Mouse (Mus musculus) urinary bladder, postnatal 10 days (tissue): ENCODE data around the gene Wtap.
"Not testable (repeated sequence)": the region's sequence is repeated elsewhere in the genome, so short reads cannot be mapped to it uniquely, and the experiment has no call there.

Experiments
- DNase-seq: peaks from one replicate; pipeline ENCODE4 v3.0.0; 2022; ENCODE audit warnings: low spot score

Wtap gene

DNA sequence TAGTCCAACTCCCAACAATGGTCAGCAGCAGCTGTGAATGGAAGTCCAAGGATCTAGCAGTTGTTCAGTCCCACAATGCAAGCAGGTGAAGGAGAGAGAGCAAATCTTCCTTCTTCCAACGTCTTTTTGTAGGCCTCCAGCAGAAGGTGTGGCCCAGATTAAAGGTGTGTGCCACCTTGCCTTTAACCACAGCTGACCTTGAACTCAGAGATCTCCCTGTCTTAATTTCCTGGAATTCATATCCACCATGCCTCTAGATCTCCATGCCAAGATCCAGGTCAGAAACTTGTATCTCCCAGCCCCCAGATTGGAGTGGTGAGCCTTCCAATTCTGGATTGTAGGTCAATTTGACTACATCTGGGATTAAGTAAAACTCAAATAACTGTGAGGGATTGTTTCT, at the start of gene Wtap:
Gene Wtap (minus strand): TSS at position 101 of the 400 bp plus-strand sequence.
- DNase-seq: no peak

DNA sequence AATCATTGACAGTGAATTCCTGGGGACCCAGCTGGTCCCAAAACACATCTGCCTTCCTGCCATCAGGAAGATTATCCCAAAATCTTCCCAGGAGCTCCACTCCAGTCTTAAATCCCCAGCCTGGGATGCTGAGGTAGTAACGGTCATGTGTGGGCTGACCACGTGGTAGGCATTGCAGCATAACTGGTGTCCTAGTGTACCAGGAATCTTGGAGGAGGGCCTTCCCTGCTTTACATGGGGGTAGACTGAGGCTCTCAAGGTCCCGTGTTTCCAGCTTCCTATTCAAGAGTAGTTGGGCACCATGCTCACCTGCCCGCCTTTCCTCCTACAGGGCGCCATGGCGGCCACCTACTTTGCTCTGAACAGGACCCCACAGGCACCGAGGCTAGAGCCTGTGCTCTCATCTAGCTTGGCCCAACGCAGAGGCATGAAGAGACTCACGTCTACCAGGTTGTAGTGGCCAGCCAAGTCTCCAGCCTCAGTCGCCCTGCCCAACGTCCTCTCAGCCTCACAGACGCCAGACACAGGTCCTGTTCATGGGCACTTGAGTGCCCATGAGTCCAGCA, 42.7 kb upstream of the Wtap start:
- DNase-seq: not testable (repeated sequence)

DNA sequence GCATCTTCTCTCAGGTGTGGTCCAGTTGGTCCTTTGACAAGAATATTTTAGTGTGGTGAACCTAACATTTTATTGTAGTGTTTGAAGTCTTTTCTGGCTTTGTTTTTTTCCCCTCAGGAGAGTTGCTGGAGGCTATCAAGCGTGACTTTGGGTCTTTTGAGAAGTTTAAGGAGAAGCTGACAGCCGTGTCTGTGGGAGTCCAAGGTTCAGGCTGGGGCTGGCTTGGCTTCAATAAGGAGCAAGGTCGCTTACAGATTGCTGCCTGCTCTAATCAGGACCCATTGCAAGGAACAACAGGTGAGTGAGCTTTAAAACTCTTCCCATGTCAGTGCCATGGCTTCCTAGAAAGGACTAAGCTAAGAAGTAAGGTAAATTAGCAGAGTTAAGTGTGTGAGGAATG, 19.3 kb upstream of the Wtap start:
- no peak for DNase-seq

DNA sequence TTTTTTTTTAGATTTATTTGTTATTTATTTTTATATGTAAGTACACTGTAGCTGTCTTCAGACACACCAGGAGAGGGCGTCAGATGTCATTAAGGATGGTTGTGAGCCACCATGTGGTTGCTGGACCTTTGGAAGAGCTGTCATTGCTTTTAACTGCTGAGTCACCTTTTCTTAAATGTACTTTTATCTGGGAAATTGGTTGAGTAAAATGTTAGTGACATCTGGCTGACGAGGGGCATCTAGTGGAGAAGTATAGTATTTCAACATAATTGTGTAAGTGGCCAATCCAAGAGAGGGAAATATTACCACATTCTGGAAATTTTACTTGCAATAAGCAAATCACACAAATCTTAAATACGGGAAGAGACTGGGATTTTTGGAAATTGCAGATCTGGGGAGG, 15.9 kb upstream of the Wtap start:
- no peak for DNase-seq

DNA sequence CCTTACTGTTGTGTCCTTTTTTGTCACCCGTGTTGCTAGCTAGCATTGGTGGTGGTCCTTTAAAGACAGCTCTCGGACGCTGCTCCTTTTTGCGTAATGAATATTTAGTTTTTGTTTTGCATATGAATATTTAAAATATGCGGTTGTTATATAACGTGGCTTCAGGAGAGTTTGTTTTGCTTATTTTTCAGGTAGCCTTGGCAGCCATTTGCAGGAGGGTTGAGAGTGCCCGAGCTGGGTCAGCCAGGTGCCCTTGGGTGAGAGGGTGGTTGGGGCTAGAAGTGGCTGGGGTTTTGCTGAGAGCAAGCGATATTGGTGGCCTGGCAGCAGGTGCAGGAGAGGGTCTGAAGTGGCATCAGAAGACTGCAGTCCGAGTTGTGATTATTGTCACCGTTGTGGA, 14.6 kb upstream of the Wtap start:
- no peak for DNase-seq

DNA sequence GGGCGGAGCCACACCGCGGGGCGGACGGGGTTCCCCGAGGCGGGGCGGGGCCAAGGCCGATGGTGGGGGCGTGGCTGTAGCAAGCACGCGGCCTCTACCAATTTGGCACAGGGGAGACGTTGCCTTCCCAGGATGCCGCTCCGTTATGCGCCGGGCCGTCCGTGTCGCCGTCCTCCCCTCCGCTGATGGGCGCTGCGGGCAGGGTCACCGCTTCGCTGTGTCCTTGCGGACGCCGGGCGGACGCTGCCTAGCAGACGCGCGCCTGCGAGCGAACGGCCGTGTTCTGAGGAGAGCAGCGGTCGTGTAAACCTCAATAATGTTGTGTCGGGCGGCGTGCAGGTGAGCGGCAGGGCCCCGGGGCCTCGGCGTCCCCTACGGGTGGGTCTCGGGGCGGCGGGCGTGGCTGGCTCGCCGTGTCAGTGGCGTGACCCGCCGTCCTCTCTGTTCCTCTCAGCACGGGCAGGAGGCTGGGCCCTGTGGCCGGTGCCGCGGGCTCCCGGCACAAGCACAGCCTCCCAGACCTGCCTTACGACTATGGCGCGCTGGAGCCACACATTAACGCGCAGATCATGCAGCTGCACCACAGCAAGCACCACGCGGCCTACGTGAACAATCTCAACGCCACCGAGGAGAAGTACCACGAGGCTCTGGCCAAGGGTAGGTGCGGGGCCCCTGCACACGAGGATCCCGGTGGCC, 13.9 kb upstream of the Wtap start:
- peak; percentile 96 for DNase-seq

DNA sequence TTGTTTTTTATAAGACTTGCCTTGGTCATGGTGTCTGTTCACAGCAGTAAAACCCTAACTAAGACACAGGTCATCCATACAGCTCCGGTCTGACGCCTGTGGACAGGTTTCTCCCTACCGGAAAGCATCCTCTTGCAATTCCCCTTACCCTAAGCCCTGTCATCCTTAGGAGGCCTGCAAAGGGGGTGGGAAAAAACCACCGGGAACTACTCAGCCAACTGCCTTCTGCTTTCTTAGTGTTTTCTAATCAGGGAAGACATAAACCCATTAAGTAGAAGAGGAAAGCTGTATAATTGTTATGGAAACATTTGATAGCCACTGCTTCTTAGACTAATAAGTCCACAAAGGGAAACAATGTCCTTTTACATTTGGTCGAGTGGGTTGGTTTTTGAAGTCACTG, 13.0 kb upstream of the Wtap start:
- DNase-seq: no peak

DNA sequence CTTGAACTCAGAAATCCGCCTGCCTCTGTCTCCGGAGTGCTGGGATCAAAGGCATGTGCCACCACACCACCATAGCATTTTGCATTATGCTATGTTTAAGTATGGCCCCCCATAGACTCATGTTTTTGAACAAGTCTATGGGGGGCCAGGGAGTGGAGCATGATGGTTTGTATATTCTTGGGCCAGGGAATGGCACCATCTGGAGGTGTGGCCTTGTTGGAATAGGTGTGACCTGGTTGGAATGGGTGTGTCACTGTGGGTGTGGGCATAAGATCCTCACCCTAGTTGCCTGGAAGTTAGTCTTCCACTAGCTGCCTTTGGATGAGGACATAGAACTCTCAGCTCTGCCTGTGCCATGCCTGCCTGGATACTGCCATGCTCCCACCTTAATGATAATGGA, 12.6 kb upstream of the Wtap start, which contains the start of gene Sod2:
Gene Sod2 (plus strand): TSS at position 301 of the 400 bp plus-strand sequence.
- DNase-seq: not testable (repeated sequence)

DNA sequence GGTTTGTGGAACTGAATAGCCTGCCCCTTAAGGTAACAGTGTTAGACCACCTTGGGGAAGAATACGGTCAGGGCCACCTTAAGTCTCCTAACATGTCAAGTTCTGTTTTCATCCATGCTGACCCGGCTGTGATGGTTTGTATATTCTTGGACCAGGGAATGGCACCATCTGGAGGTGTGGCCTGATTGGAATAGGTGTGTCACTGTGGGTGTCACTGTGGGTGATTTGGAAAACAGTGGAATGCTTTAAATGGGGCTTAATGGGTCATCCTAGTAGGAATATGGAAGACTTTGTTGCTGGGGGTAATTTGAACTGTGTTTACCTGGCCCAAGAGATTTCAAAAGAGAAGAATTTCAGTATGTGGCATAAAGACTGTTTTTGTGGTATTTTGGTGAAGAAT, 10.5 kb upstream of the Wtap start:
- not testable (repeated sequence) for DNase-seq

DNA sequence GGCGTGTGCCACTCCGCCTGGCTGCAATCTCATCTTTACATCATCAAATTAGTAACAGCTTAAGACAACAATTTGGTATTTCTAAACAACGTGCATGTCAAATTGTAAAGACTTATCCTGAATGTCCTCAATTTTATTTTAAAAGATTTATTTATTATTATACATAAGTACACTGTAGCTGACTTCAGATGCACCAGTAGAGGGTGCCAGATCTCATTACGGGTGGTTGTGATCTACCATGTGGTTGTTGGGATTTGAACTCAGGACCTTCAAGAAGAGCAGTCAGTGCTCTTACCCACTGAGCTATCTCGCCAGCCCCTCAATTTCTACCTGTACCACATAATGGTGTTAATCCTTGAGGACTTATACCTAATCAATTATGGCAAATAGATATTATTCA, 8.3 kb upstream of the Wtap start:
- DNase-seq: not testable (repeated sequence)

DNA sequence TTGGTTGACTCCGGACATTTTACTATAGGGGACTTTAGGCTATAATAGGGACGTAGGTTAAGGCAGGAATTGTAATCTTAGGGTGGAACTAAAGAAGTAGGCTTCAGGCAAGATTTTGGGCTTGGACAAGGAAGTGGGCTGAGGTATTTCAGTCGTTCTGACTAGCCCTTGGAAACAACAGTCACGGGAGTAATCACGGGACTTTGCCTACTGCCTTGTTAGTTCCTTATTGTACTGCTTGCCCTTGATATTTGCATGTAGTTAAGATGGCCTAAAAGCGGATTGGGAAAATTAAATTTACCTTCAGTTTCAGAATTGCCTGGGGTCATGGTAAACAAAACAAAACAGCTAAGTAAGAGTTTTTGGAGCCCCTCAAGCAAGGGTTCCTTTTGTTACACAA, 5.1 kb upstream of the Wtap start:
- no peak for DNase-seq

DNA sequence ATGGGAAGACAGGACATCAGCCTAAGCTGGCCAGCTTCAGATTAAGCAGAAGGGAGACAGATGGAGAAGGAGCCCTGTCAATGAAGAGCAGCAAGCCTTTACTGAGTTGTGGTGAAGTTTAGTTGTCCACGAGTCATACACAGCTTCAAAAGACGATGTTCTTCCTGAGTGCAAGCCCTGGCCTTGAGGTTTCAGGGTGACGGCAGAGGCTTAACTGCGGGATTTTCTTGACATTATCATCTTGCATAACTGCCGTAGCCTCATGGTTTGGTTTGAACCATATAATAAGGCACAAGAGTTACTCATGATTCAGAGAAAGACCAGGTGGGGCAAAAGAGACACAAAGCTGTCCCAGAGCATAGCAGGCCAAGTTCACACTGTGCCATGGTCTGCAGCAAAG, 3.9 kb upstream of the Wtap start:
- DNase-seq: no peak

DNA sequence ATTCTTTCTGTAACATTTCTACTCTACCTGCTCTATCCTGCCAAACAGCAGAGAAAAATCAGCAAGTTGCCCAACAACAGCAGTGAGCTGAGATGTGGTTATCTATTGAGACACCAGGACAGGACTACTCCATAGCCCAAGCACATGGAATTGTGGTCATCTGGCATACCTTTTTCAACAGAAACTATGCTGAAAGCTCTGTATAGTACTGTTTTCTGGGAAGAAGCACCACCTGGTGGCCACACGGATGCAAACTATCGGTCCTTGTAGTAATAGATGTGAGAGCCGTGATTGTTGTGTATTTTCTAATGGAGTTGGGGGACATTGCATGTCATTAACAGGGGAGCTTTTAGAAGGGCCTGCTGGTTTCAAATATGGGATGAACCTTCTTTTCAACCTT, 2.4 kb upstream of the Wtap start:
- no peak for DNase-seq

DNA sequence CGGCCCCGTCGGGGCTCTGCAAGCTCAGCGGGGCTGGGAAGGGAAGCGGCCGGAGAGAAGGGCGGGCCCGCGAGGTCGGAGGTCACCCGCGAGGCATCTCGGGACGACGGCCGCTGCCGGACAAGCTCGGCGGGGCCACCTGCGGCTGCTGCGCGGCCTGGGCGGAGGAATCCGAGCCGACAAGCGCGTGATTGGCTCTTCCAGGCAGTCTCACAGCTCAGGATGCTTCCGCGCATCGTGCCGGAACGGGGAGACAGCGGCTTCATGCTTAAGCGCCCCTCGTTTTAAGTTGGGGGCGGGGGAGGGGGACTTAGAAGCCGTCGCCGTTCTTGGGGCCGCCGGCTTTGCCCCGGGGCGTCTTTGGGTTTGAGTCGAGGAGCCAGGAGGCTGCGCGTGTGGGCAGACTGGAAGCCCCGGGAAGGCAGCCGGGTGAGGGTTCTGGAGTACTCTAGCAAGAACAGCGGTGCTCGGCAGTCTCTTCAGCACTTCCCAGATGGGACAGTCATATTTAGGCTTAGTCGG, 1.4 kb downstream of the Wtap start:
- peak; percentile 82 for DNase-seq

DNA sequence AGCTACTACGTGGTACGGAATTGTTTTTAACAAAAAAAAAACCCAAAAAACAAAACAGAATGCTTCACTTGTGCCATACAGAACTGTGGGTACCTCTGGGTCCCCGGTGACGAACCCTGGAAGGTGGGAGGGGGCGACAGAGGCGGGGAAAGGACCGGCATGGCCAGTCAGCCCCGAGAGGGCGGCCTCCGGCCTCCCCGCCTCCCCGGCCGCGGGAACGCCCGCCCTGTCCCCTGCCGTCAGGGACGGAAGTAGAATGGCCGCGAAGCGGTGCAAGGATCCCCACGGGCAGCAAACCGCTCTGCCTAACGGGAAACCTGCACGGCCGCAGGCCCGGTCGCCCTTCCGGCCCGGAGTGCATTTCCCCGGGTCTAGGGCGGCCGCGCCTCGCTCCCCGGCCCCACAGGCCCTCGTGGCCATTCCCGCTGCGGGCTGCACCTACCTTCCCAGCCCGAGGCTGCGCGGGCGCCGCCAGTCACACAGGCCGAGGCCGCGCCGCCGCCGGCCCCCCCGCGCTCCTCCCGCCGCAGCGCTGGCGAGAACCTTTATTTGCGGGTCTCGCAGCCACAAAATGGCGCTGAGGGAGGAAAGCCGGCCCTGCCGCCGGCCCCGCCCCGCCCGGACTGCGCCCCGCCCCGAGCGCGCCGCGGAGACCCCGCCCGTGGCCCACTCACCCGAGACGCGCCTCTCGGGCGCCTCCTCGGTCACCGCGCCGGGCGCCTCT, 2.2 kb downstream of the Wtap start:
- peak; percentile 36 for DNase-seq

DNA sequence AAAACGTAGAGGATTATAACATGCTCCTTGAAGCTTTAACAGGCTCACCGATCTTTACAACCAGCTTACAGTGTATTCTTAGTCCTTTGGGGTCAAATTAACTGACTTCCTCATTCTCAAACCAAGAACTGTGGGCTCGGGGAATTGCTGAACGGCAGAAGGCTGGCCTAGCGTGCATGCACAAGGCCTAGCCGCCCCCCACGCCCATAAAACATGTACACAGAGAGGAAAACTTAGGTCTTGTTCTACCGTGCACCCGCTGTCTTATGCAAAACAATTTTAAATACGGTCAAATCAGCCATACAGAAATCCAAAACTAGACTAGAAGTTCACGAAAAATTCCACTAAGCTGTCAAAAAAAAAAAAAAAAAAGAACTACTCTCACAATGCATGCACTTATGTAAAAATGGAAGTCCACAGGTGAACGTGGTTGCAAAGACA, 2.8 kb downstream of the Wtap start:
- DNase-seq: no peak

DNA sequence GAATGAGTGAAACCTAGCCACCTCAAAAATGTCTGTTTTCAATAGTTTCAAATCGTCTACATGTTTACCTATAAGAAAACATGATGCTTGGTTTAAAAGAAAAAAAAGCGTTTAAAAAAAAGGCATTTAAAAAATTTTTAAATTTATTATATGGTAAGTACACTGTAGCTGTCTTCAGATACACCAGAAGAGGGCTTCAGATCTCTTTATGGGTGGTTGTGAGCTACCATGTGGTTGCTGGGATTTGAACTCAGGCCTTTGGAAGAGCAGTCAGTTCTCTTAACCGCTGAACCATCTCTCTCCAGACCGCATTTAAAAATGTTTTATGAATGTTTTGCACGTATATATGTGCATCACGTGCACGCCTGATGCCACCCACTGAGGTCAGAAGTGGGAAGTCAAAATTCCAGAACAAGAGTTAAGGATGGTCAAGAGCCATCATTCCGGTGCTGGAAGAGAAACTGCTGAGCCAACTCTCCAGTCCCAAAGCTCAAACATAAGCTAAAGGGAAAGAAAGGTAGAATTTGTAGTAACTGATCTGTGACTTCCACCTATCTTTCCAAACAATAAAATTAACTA, 3.3 kb downstream of the Wtap start:
- no peak for DNase-seq

DNA sequence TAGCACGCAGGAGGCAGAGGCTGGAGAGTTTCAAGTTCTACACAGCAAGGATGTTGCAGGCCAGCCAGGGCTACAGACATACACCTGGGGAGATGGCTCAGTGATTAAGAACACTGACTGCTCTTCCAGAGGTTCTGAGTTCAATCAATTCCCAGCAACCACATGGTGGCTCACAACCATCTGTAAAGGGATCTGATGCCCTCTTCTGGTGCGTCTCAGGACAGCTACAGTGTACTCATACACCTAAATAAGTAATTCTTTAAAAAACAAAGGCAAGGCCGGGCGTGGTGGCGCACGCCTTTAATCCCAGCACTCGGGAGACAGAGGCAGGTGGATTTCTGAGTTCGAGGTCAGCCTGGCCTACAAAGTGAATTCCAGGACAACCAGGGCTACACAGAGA, 5.9 kb downstream of the Wtap start:
- DNase-seq: not testable (repeated sequence)

DNA sequence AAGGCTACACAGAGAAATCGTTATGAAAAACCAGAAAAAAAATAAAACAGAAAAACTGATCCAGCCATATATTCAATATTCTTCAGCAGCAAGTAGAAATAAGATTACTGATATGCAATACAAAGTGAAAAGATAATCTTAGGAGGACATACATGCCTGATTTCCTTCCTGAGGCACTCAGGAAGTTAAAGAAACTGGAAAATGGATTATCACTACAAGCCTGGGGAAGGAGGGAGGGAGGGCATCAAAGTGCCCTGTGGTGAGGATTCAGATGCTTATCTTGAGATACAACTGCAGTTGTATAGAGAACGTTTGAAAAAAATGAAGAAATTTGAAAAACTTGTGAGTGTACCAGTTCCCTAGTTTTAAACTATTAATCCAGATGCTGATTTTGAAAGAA, 10.0 kb downstream of the Wtap start:
- DNase-seq: no peak

DNA sequence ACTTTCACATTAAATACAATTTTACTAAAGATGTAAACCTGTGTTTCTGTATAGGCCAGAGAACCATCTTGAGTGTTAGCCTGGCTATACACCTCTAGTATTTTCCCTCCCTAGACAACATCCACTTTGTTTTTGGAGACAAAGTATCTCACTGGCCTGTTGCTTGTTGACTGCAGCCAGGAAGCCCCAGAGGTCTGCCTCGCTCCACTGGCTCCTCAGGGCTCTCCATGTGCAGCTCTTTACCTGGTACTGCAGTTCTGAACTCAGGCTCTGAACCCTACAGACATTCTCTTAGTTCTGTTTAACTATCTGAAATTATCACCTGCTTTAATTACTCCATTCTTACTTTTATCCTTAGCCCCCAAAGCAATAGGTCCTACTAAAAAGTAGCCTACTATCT, 15.4 kb downstream of the Wtap start:
- DNase-seq: no peak

DNA sequence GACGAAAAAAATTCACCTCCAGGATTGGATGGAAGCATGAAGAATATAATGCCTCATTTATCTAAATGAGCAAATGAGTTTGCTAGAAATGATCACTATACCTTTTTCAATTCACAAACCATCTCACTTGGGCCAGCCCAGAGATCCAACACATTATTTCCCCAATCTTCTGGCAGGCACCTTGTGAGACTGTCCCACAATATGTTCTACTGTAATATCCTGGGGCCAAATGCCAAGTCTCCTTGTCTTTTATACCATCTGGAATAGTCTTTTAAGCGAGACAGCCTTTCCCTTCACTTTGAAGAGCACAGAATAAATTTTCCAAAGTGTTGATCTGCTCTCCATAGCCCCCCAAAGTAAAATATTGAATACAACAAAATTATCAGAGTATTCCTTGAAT, 20.1 kb downstream of the Wtap start:
- DNase-seq: no peak

DNA sequence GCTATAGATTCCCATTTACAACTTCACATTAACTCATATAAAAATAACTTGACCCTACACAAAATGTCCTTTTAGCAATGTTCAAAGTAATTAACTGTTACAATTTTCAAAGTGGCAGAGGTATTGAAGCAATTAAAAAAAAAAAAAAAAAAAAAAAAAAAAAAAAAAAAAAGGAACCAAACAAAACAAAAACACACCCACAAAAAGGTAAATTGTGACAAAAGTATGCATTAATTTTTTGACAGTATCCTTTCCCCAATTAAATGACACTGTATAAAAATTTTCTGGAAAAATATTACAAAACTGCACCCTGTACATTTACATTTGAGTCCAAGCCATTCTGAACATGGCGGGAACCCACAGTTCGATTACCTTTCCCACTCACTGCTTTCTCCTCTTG, 26.8 kb downstream of the Wtap start:
- DNase-seq: no peak

DNA sequence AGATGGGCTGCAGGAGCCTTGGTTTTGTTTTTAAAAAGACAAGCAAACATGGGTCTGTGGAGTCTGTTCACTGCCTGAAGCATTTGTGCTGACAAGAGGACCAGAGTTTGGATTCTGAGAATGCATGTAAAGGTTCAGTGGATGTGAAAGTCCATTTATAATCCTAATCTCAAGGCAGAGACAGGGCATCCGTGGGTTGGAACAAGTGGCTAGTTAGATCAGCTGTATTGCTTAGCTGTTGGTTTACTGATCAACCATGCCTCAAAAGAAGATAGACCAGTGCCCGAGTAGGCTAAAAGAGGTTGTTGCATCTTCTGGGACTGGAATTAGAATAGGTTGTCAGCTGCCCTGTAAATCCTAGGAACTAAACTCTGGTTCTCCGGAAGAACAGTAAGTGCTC, 30.5 kb downstream of the Wtap start:
- no peak for DNase-seq
